Mouse (Mus musculus) spleen, postnatal 14 days (tissue): ENCODE measurements around the gene Olfr798.

ENCODE experiments used
- DNase-seq, 2 experiments: peaks; one replicate each; pipeline ENCODE4 v3.0.0; 2021 to 2022; ENCODE audit warnings: low spot score in 2 of 2

The Olfr798 gene

GRCm38 (mm10) chr10:129627834-129628233 lies at the start of gene Olfr798:
Olfr798 (minus strand) TSS chr10:129627934.
- DNase-seq: no peak

GRCm38 (mm10) chr10:129673765-129674164 lies 46.0 kb upstream of the Olfr798 start, which contains the start of gene Olfr801:
Olfr801 (minus strand) TSS chr10:129673865.
- DNase-seq: no peak

GRCm38 (mm10) chr10:129657394-129657793 lies 29.7 kb upstream of the Olfr798 start, which contains the start of gene Olfr800:
Olfr800 (plus strand) TSS chr10:129657694.
- DNase-seq: no peak

GRCm38 (mm10) chr10:129651763-129652162 lies 24.0 kb upstream of the Olfr798 start:
- no peak for DNase-seq

GRCm38 (mm10) chr10:129637184-129637583 lies 9.4 kb upstream of the Olfr798 start, which contains the start of gene Olfr799:
Olfr799 (plus strand) TSS chr10:129637484.
- DNase-seq: no peak

- DNase-seq: no peak
These were observed 4.5 kb downstream of the Olfr798 start for GRCm38 (mm10) chr10:129623251-129623650.

GRCm38 (mm10) chr10:129621724-129622123 lies 6.0 kb downstream of the Olfr798 start:
- no peak for DNase-seq

- no peak for DNase-seq
These were observed 15.3 kb downstream of the Olfr798 start, which contains the start of gene Olfr796 for GRCm38 (mm10) chr10:129612470-129612869. Olfr796 (minus strand) TSS chr10:129612570.

GRCm38 (mm10) chr10:129577066-129577465 lies 50.7 kb downstream of the Olfr798 start:
- DNase-seq: no peak
